Mouse (Mus musculus): ENCODE results near the gene A630076J17Rik. TPM values are rescaled to one million over a fixed set of nuclear protein-coding genes. Genes with fewer than 3 reads are reported as not detected.
A peak's percentile ranks its signal among the peaks of the same experiment; 100 is the strongest.

A630076J17Rik gene
- total RNA-seq (2021): not detected
- long read RNA-seq, experiment 1: 0 reads
- long read RNA-seq, experiment 2: 0 reads

- no peak for DNase-seq
- intact Hi-C loops (cut with DNase I): loop anchor here (5.0 kb wide), 1 partner anchor 142 kb away; no protein-coding TSS in a partner anchor
- H3K27ac ChIP-seq: peak within 1 kb of the TSS; percentile 55
- no peak within 1 kb of the TSS for H3K4me3 ChIP-seq
- no peak for TF ChIP-seq CTCF (IDR thresholded peaks at IDR 0.05)
Observed at GRCm38 (mm10) chr3:107230527-107230926, at the start of gene A630076J17Rik. A630076J17Rik (plus strand) TSS chr3:107230614.

GRCm38 (mm10) chr3:107180860-107181259 is 49.6 kb upstream of the A630076J17Rik start:
- no peak for TF ChIP-seq CTCF (IDR thresholded peaks at IDR 0.05)
- no peak for DNase-seq
- Histone ChIP-seq H3K27ac (no peak overlapping the region), H3K4me3 (no peak overlapping the region)
- intact Hi-C loops (cut with DNase I): no loop called here

- TF ChIP-seq CTCF (IDR thresholded peaks at IDR 0.05): no peak
- Histone ChIP-seq H3K4me3 (no peak within 1 kb of the TSS), H3K27ac (peak within 1 kb of the TSS; percentile 31; the same call in 1 of the 2 replicates)
- intact Hi-C loops (cut with DNase I): no loop called here
- DNase-seq: peak; percentile 19
Observed at GRCm38 (mm10) chr3:107182756-107183155, 47.7 kb upstream of the A630076J17Rik start, which contains the start of gene Kcna10. Kcna10 (plus strand) TSS chr3:107183056.

GRCm38 (mm10) chr3:107183178-107183577 is 47.2 kb upstream of the A630076J17Rik start:
- peak; percentile 26 for DNase-seq
- intact Hi-C loops (cut with DNase I): no loop called here
- Histone ChIP-seq H3K27ac (peak overlapping the region; percentile 31; the same call in 1 of the 2 replicates), H3K4me3 (no peak overlapping the region)
- no peak for TF ChIP-seq CTCF (IDR thresholded peaks at IDR 0.05)

GRCm38 (mm10) chr3:107185597-107185996 is 44.8 kb upstream of the A630076J17Rik start:
- H3K27ac ChIP-seq: no peak overlapping the region
- no peak for TF ChIP-seq CTCF (IDR thresholded peaks at IDR 0.05)
- H3K4me3 ChIP-seq: no peak overlapping the region
- DNase-seq: no peak
- intact Hi-C loops (cut with DNase I): no loop called here

GRCm38 (mm10) chr3:107187022-107187421 is 43.4 kb upstream of the A630076J17Rik start:
- intact Hi-C loops (cut with DNase I): no loop called here
- H3K4me3 ChIP-seq: no peak overlapping the region
- no peak for DNase-seq
- no peak for TF ChIP-seq CTCF (IDR thresholded peaks at IDR 0.05)
- H3K27ac ChIP-seq: no peak overlapping the region

GRCm38 (mm10) chr3:107188226-107188899 is 42.1 kb upstream of the A630076J17Rik start:
- Histone ChIP-seq H3K4me3 (no peak overlapping the region), H3K27ac (no peak overlapping the region)
- intact Hi-C loops (cut with DNase I): loop anchor here (1.0 kb wide), 1 partner anchor 94 kb away; no protein-coding TSS in a partner anchor
- DNase-seq: peak; percentile 35
- peak; percentile 76 for TF ChIP-seq CTCF (IDR thresholded peaks at IDR 0.05)

- no peak for TF ChIP-seq CTCF (IDR thresholded peaks at IDR 0.05)
- intact Hi-C loops (cut with DNase I): no loop called here
- no peak overlapping the region for H3K27ac ChIP-seq
Observed at GRCm38 (mm10) chr3:107201310-107202180, 28.9 kb upstream of the A630076J17Rik start.

GRCm38 (mm10) chr3:107204413-107204812 is 26.0 kb upstream of the A630076J17Rik start:
- no peak for TF ChIP-seq CTCF (IDR thresholded peaks at IDR 0.05)
- intact Hi-C loops (cut with DNase I): no loop called here
- no peak overlapping the region for H3K27ac ChIP-seq
- H3K4me3 ChIP-seq: no peak overlapping the region
- DNase-seq: no peak

More at GRCm38 (mm10) chr3:107201310-107202180, 28.9 kb upstream of the A630076J17Rik start:
- H3K4me3 ChIP-seq: no peak overlapping the region
- no peak for DNase-seq

- H3K4me3 ChIP-seq: no peak overlapping the region
- TF ChIP-seq CTCF (IDR thresholded peaks at IDR 0.05): no peak
- intact Hi-C loops (cut with DNase I): no loop called here
Observed at GRCm38 (mm10) chr3:107205170-107205569, 25.2 kb upstream of the A630076J17Rik start.

GRCm38 (mm10) chr3:107205994-107206393 is 24.4 kb upstream of the A630076J17Rik start:
- no peak overlapping the region for H3K4me3 ChIP-seq
- peak overlapping the region; percentile 64 for H3K27ac ChIP-seq
- DNase-seq: peak; percentile 80
- peak; percentile 96; the same call in 1 of the 2 replicates for TF ChIP-seq CTCF (IDR thresholded peaks at IDR 0.05)
- intact Hi-C loops (cut with DNase I): loop anchor here (2.0 kb wide), 2 partner anchors 69 to 265 kb away; no protein-coding TSS in a partner anchor

More at GRCm38 (mm10) chr3:107205170-107205569, 25.2 kb upstream of the A630076J17Rik start:
- no peak overlapping the region for H3K27ac ChIP-seq
- DNase-seq: no peak

GRCm38 (mm10) chr3:107206490-107207150 is 23.8 kb upstream of the A630076J17Rik start:
- TF ChIP-seq CTCF (IDR thresholded peaks at IDR 0.05): no peak
- Histone ChIP-seq H3K4me3 (no peak overlapping the region), H3K27ac (peak overlapping the region; percentile 64)
- intact Hi-C loops (cut with DNase I): loop anchor here (2.0 kb wide), 2 partner anchors 68 to 264 kb away; no protein-coding TSS in a partner anchor
- no peak for DNase-seq
